Mouse (Mus musculus) neural tube, embryonic 14.5 days (tissue): ENCODE results near the gene Bcorl1. TPM values are rescaled to one million over a fixed set of nuclear protein-coding genes. Genes with fewer than 3 reads are reported as not detected.

Experiments
- ATAC-seq: fragments of 200-750 bp; cut with Nextera tagmentation; 2 replicates; pipeline ENCODE4 v1.8.0; 2017; ENCODE audit warnings: low read depth, mild to moderate bottlenecking, moderate TSS enrichment, moderate library complexity
- H3K27ac ChIP-seq: fragments of 300-500 bp; sonication (generic); 2 replicates; pipeline ENCODE4 v1.5.1; 2014; ENCODE audit warnings: low read depth, mild to moderate bottlenecking, control low read depth, low read length, moderate library complexity, mixed read lengths
- H3K27me3 ChIP-seq: fragments of 300-500 bp; sonication (generic); 2 replicates; pipeline ENCODE4 v1.6.1; 2014; ENCODE audit warnings: low read length; ENCODE audit not compliant: control insufficient read depth, insufficient read depth
- H3K36me3 ChIP-seq: fragments of 300-500 bp; sonication (generic); 2 replicates; pipeline ENCODE4 v1.6.1; 2014; ENCODE audit warnings: low read length, mixed read lengths; ENCODE audit not compliant: control insufficient read depth, insufficient read depth
- H3K4me1 ChIP-seq: fragments of 300-500 bp; sonication (generic); 2 replicates; pipeline ENCODE4 v1.6.1; 2014; ENCODE audit warnings: low read length; ENCODE audit not compliant: control insufficient read depth, insufficient read depth
- H3K4me2 ChIP-seq: fragments of 300-500 bp; sonication (generic); 2 replicates; pipeline ENCODE4 v1.6.1; 2014; ENCODE audit warnings: mild to moderate bottlenecking, low read depth, low read length, control low read depth
- H3K4me3 ChIP-seq: fragments of 300-500 bp; sonication (generic); 2 replicates; pipeline ENCODE4 v1.5.1; 2014; ENCODE audit warnings: low read depth, low read length, control low read depth, mixed read lengths
- H3K9ac ChIP-seq: fragments of 300-500 bp; sonication (generic); replicated peaks from 2 replicates; pipeline ENCODE4 v1.6.1; 2014; ENCODE audit warnings: low read depth, mild to moderate bottlenecking, control low read depth, low read length, mixed read lengths
- H3K9me3 ChIP-seq: fragments of 300-500 bp; sonication (generic); 2 replicates; pipeline ENCODE4 v1.6.1; 2016; ENCODE audit warnings: low read length; ENCODE audit not compliant: control insufficient read depth
- WGBS: fragments of 180-500 bp; shearing (Covaris S2); extraction: QIAGEN DNeasy Blood & Tissue Kit; methylation state at CpG from one replicate; pipeline ENCODE4 v1.1.7; 2014; 5-methylcytosine and 5-hydroxymethylcytosine counted together
- polyA plus RNA-seq: library from polyadenylated mRNA; unstranded; fragments of >200 nt; fragmentation: Nextera tagmentation; extraction: Ambion mirVana; gene quantifications from 2 replicates; pipeline ENCODE4 v1.2.1, GENCODE M21; 2014

Bcorl1 gene
- polyA plus RNA-seq, 1 experiment from 2014 or later = 6.9 TPM

DNA sequence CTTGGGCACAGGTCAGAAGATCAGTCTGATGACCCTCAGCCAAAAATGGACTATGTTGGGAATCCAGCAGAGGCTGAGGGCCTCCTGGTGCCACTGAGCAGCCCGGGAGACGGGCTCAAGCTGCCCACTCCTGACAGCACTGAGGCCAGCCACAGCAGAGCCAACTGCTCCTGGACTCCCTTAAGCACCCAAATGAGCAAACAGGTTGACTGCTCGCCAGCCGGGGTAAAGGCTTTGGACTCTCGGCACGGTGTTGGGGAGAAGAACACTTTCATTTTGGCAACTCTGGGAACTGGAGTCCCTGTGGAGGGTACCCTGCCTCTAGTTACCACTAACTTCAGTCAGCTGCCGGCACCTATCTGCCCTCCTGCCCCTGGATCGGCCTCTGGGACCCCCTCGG, 26.7 kb downstream of the Bcorl1 start:
- H3K4me1 ChIP-seq = no peaks in the 10 kb centered on the region; the same call in 1 of the 2 replicates
- H3K36me3 ChIP-seq = no peaks in the 10 kb centered on the region
- H3K27ac ChIP-seq = no peak overlapping the region
- 97% methylated on average over 9 of the region's 9 CpGs for WGBS
- no peak overlapping the region for H3K4me2 ChIP-seq
- H3K4me3 ChIP-seq = no peak overlapping the region
- H3K9ac ChIP-seq = no peak overlapping the region
- H3K9me3 ChIP-seq = no peaks in the 10 kb centered on the region
- H3K27me3 ChIP-seq = no peaks in the 10 kb centered on the region
- ATAC-seq = no peak

DNA sequence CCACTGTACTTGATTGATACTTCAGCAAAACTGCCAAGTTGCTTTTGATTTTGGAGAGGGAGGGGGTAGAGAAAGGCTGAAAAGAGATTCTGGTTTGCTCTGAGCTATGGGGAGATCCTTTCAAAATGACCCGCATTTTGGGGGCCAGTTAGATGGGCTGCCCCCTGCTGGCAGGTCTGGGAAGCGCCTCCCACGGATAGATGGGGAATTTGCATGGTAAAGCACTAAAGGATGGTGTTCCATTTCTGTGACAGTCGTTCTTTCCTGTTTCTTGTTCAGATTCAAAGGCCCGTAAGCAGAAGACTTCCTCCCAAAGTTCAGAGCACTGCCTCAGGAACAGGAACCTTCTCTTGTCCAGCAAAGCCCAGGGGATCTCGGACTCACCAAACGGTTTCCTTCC, 42.5 kb downstream of the Bcorl1 start:
- Histone ChIP-seq H3K9ac (no peak overlapping the region), H3K4me1 (no peaks in the 10 kb centered on the region), H3K27ac (no peak overlapping the region), H3K36me3 (no peaks in the 10 kb centered on the region; the same call in 1 of the 2 replicates), H3K4me2 (no peak overlapping the region), H3K27me3 (no peaks in the 10 kb centered on the region), H3K9me3 (no peaks in the 10 kb centered on the region), H3K4me3 (no peak overlapping the region)
- ATAC-seq = no peak
- WGBS = 57% methylated on average over 7 of the region's 7 CpGs

DNA sequence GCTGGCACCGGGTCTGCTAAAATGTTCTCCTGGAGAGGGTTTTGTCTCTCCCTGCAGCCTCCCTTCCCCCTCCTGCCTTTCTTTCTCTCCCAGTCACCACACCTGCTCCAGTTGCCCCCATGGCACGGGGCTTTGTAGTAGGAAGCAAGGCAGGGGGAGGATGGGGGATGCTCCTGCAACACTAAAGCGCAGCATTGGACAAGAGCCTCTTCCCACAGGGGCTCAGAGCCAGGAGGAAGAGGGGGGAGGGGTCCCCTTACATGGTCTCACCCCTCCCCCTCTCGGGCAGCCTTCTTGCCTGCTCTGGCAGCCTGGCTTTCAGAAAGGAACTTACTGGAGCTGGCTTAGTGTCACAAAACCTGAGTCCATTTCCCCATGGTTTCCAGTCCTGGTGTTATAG, 44.8 kb downstream of the Bcorl1 start:
- WGBS = 21% methylated on average over 3 of the region's 4 CpGs
- Histone ChIP-seq H3K36me3 (no peaks in the 10 kb centered on the region), H3K4me2 (no peak overlapping the region), H3K9ac (no peak overlapping the region), H3K4me1 (no peaks in the 10 kb centered on the region), H3K27me3 (no peaks in the 10 kb centered on the region), H3K4me3 (no peak overlapping the region), H3K9me3 (no peaks in the 10 kb centered on the region), H3K27ac (no peak overlapping the region)
- peak; percentile 69; the same call in 1 of the 2 replicates for ATAC-seq

DNA sequence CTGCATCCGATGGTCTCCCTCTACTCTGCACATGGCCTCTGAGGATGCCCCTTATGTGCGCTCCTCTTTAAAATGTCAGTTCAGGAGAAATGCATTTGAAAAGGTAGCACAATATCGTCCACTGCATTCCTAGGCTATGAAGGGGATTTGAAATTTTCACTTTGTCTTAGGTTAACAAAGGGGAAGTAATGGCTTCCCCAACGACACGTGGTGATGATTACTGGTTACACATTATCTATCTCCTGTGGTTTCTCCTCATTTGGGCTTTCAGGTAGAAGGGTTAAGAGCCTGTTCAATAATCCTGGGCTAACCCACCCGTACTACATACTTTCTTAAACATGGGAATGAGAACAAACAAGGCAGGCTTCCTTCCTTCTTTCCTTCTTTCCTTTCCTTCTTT, 48.2 kb downstream of the Bcorl1 start:
- Histone ChIP-seq H3K27ac (no peak overlapping the region), H3K9ac (no peak overlapping the region), H3K4me1 (no peaks in the 10 kb centered on the region), H3K4me3 (no peak overlapping the region), H3K36me3 (no peaks in the 10 kb centered on the region), H3K4me2 (no peak overlapping the region), H3K9me3 (no peaks in the 10 kb centered on the region), H3K27me3 (no peaks in the 10 kb centered on the region)
- 88% methylated on average over 6 of the region's 6 CpGs for WGBS
- ATAC-seq = no peak

DNA sequence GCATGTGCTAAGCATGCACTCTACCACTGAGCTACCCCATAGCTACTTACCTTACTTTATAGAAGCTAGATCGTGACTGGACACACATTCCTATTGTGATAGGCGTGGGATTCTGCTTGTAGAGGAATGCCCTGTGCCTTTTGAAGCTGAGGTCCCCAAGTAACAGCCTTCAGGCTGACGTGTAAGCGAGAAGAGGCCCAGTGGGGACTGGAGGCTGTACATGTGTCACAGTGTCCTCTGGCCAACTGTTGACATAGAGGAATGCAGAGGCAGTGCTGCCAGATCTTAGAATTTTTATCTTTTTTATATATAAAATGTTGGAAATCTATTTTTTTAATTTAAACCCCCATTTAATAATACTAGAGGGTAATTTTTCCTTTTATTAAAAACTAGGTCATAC, 58.8 kb downstream of the Bcorl1 start:
- Histone ChIP-seq H3K4me1 (no peaks in the 10 kb centered on the region), H3K4me3 (no peak overlapping the region), H3K36me3 (peaks cover 11% of the 10 kb centered on the region), H3K9ac (no peak overlapping the region), H3K27me3 (no peaks in the 10 kb centered on the region), H3K27ac (no peak overlapping the region), H3K4me2 (no peak overlapping the region), H3K9me3 (no peaks in the 10 kb centered on the region)
- whole genome bisulfite sequencing = 84% methylated on average over 4 of the region's 4 CpGs
- no peak for ATAC-seq

DNA sequence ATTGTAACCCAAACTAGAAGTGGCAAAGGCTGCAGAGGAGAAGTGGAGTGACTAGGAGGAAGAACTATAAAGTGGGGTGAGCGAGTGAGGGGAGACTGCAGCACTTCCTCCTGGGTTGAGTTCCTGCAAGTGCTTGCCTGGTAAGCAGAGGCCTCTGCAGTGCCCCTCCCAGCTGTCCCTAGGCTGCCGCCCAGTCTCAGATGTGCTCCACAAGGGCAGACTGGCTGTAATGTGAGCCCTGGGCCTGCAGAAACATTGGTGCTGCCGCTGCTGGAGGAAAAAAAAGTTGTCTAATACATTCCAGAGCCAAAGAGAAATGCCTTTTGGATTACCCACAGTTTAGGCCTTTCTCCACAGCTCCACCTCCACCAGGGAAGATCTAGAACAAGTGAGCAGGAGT, 64.0 kb downstream of the Bcorl1 start:
- Histone ChIP-seq H3K27me3 (no peaks in the 10 kb centered on the region), H3K4me3 (no peak overlapping the region), H3K27ac (no peak overlapping the region), H3K36me3 (peaks cover 11% of the 10 kb centered on the region), H3K9me3 (no peaks in the 10 kb centered on the region), H3K9ac (no peak overlapping the region), H3K4me1 (no peaks in the 10 kb centered on the region), H3K4me2 (no peak overlapping the region)
- no peak for ATAC-seq
- 63% methylated on average over 3 of the region's 3 CpGs for WGBS

DNA sequence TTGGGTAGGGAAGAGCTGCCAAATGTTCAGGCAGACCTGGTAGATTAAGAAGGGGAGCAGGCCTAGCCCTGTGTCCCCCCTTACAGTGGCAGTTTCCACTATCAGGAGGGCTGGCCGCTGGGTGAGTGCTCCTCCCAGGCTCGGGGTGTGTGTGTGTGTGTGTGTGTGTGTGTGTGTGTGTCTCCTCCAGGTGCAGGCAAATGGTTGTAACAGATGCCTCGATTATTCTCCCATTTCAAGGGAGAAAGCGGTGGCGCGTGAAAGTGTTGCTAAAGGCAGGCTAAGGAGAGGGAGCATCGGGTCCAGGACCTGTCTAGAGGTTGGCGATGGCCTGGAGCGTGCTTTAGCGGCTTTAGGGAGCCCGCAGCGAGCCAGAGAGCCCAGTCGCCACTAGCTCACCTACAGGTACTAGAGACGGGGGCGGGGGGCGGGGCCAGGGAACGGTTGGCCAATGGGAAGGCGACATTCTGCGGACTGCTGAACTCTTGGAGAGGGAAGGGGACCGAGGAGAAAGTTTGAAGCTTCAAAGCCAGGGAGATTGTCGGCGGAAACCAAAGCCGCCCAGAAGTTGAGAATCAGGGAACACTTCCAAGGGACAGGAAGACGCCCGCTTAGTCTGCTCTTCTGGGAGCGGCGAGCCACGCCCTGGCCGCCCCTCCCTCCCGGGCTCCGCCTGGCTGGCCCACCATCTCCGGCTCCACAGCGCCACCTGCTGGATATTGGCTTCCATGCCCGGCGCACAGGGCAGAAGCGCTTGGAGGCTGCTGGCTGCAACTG, 68.6 kb downstream of the Bcorl1 start:
- no peaks in the 10 kb centered on the region for H3K4me1 ChIP-seq
- H3K9me3 ChIP-seq = no peaks in the 10 kb centered on the region
- no peak overlapping the region for H3K27ac ChIP-seq
- H3K4me2 ChIP-seq = peak overlapping the region; percentile 42; the same call in 1 of the 2 replicates
- no peaks in the 10 kb centered on the region for H3K36me3 ChIP-seq
- peak; percentile 93 for ATAC-seq
- no peaks in the 10 kb centered on the region for H3K27me3 ChIP-seq
- H3K9ac ChIP-seq = no peak overlapping the region
- H3K4me3 ChIP-seq = peak overlapping the region; percentile 27; the same call in 1 of the 2 replicates
- 12% methylated on average over 32 of the region's 36 CpGs for WGBS

DNA sequence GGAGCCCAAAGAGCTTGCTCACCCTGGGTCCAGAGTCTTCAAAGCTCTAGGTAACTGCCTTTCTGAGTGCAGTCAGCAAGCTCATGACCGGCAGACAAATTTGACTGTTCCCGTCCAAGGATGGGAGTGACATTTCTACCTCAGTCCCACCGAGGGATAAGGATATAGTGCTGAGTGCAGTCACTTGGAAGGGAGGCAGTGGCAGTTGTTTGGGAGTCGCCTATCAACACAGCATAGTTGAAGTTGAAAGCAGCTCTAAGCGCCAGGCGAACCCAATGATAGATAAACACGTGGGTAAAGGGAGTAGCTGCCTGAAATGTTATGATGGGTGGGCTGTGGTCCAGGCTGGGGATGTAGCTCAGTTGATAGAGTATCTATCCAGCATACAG, 69.2 kb downstream of the Bcorl1 start:
- 0 out of 2 replicates have a peak, but pooled peaks have one; percentile 4 for ATAC-seq
- WGBS = 24% methylated on average over 7 of the region's 7 CpGs
- peak overlapping the region; percentile 27; the same call in 1 of the 2 replicates for H3K4me3 ChIP-seq
- no peaks in the 10 kb centered on the region for H3K27me3 ChIP-seq
- no peak overlapping the region for H3K9ac ChIP-seq
- H3K4me1 ChIP-seq = no peaks in the 10 kb centered on the region
- no peak overlapping the region for H3K4me2 ChIP-seq
- no peaks in the 10 kb centered on the region for H3K9me3 ChIP-seq
- H3K36me3 ChIP-seq = no peaks in the 10 kb centered on the region
- H3K27ac ChIP-seq = no peak overlapping the region

DNA sequence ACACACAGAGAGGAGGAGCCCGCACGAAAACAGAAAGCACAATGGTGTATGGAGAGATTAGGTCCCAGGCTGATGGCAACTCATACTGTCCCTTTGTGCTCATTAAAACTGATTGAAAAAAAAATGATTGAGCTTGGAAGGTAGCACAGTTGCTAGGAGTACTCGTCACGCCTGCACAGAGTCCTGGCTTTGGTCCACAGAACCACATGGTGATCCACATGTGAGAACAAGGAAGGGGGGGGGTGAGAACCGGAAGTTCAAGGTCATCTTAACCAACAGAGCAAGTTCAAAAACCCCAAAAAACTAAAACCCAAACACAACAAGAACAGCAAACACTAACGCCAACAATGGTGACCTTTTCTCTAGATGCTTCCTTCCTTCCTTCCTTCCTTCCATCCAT, 71.5 kb downstream of the Bcorl1 start:
- Histone ChIP-seq H3K9me3 (no peaks in the 10 kb centered on the region), H3K27me3 (no peaks in the 10 kb centered on the region), H3K9ac (no peak overlapping the region), H3K4me1 (no peaks in the 10 kb centered on the region), H3K4me2 (no peak overlapping the region), H3K36me3 (no peaks in the 10 kb centered on the region), H3K27ac (no peak overlapping the region), H3K4me3 (no peak overlapping the region)
- ATAC-seq = no peak
- WGBS = 85% methylated on average over 6 of the region's 6 CpGs
